Mouse (Mus musculus): Measurements from ENCODE around the gene Olfr1471.
"Not testable (repeated sequence)": the region's sequence is repeated elsewhere in the genome, so short reads cannot be mapped to it uniquely, and the experiment has no call there.

Olfr1471 gene

GRCm38 (mm10) chr19:13443109-13443508, at the start of gene Olfr1471:
Gene Olfr1471 (plus strand): TSS chr19:13443409.
- DNase-seq, result not testable (repeated sequence)

- no peak for DNase-seq
Observed at GRCm38 (mm10) chr19:13407549-13407948, 35.7 kb upstream of the Olfr1471 start, which contains the start of gene Olfr1469. Gene Olfr1469 (plus strand): TSS chr19:13407849.

- DNase-seq, result no peak
Observed at GRCm38 (mm10) chr19:13455986-13456385, 12.8 kb downstream of the Olfr1471 start, which contains the start of gene Olfr1472. Gene Olfr1472 (minus strand): TSS chr19:13456086.

- not testable (repeated sequence) for DNase-seq
Observed at GRCm38 (mm10) chr19:13469265-13469664, 26.1 kb downstream of the Olfr1471 start, which contains the start of gene Olfr1474. Gene Olfr1474 (plus strand): TSS chr19:13469565.

- DNase-seq, result no peak
Observed at GRCm38 (mm10) chr19:13480096-13480495, 36.9 kb downstream of the Olfr1471 start, which contains the start of gene Olfr1475. Gene Olfr1475 (minus strand): TSS chr19:13480196.

- no peak for DNase-seq
Observed at GRCm38 (mm10) chr19:13500246-13500645, 57.0 kb downstream of the Olfr1471 start, which contains the start of gene Olfr1477. Gene Olfr1477 (plus strand): TSS chr19:13500546.
